Mouse (Mus musculus): ENCODE results near the gene Cetn4. TPM values are rescaled to one million over a fixed set of nuclear protein-coding genes. Genes with fewer than 3 reads are reported as not detected.

The Cetn4 gene
- polyA plus RNA-seq, 1 experiment from 2014 or later = 2.9 TPM

GRCm38 (mm10) chr3:37268338-37268737, 44.2 kb downstream of the Cetn4 start:
- no peak for ATAC-seq (ENCODE audit: insufficient number of reproducible peaks, insufficient read depth, low FRiP score, low TSS enrichment)
- H3K4me2 ChIP-seq (replicated peaks) = no peak overlapping the region
- no peak overlapping the region for H3K9ac ChIP-seq
- H3K9me3 ChIP-seq = no peaks in the 10 kb centered on the region
- H3K4me3 ChIP-seq = no peak overlapping the region
- 85% methylated on average over 11 of the region's 11 CpGs for WGBS
- no peaks in the 10 kb centered on the region for H3K27me3 ChIP-seq
- no peaks in the 10 kb centered on the region for H3K4me1 ChIP-seq
- no peak overlapping the region for H3K27ac ChIP-seq
- no peaks in the 10 kb centered on the region for H3K36me3 ChIP-seq

GRCm38 (mm10) chr3:37259331-37259999, 53.0 kb downstream of the Cetn4 start:
- no peak overlapping the region for H3K4me3 ChIP-seq
- no peaks in the 10 kb centered on the region for H3K27me3 ChIP-seq
- no peak for ATAC-seq (ENCODE audit: insufficient number of reproducible peaks, insufficient read depth, low FRiP score, low TSS enrichment)
- 65% methylated on average over 10 of the region's 10 CpGs for WGBS
- H3K4me2 ChIP-seq (replicated peaks) = no peak overlapping the region
- H3K27ac ChIP-seq = no peak overlapping the region
- no peak overlapping the region for H3K9ac ChIP-seq
- H3K36me3 ChIP-seq = no peaks in the 10 kb centered on the region
- no peaks in the 10 kb centered on the region for H3K4me1 ChIP-seq
- no peaks in the 10 kb centered on the region for H3K9me3 ChIP-seq

DNA sequence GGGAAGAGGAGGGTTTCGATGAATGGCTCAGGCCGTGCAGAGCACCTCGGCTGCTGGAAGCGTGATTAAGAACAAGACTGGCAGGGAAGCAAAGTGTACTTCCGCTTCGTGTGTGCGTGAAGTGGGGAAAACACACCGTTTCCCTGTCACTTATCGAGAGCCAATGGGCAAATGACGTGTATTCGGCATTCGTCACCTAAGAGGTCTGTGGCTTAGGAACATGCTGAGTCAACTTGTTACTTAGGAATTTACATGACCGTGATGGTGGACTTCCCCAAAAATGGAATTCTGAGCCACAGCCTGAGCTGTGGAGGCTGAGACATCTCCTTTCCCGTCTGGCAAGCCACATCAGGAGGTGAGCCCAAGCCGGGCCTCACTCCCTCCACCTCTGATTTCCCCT, 54.7 kb downstream of the Cetn4 start:
- WGBS = 85% methylated on average over 15 of the region's 15 CpGs
- Histone ChIP-seq H3K9ac (no peak overlapping the region), H3K36me3 (no peaks in the 10 kb centered on the region), H3K4me2 (replicated peaks) (no peak overlapping the region), H3K27ac (no peak overlapping the region), H3K27me3 (no peaks in the 10 kb centered on the region), H3K4me1 (no peaks in the 10 kb centered on the region), H3K4me3 (no peak overlapping the region), H3K9me3 (no peaks in the 10 kb centered on the region)
- ATAC-seq (ENCODE audit: insufficient number of reproducible peaks, insufficient read depth, low FRiP score, low TSS enrichment) = no peak

Other genes starting within 250 kb of the Cetn4 start
- gene Adad1, start 249.2 kb downstream of the Cetn4 start, polyA plus RNA-seq (2016; fragmentation: Nextera tagmentation; extraction: Ambion mirVana) = 0.70 and 1.2 TPM in 2 replicates
- gene Il2, start 186.7 kb downstream of the Cetn4 start, polyA plus RNA-seq (2016; fragmentation: Nextera tagmentation; extraction: Ambion mirVana) = 0.56 and 0.60 TPM in 2 replicates
- not detected in 2 replicates for gene Il21, start 80.1 kb downstream of the Cetn4 start, polyA plus RNA-seq (2016; fragmentation: Nextera tagmentation; extraction: Ambion mirVana)
- gene Bbs12, start 154 bp downstream of the Cetn4 start, polyA plus RNA-seq (2016; fragmentation: Nextera tagmentation; extraction: Ambion mirVana) = 8.4 and 9.4 TPM in 2 replicates
- gene Fgf2, start 35.6 kb upstream of the Cetn4 start, polyA plus RNA-seq (2016; fragmentation: Nextera tagmentation; extraction: Ambion mirVana) = 2.4 and 3.3 TPM in 2 replicates
- 50.0 and 50.7 TPM in 2 replicates for gene Spata5, start 107.2 kb upstream of the Cetn4 start, polyA plus RNA-seq (2016; fragmentation: Nextera tagmentation; extraction: Ambion mirVana)
- 4.7 and 4.9 TPM in 2 replicates for gene Nudt6, start 107.5 kb upstream of the Cetn4 start, polyA plus RNA-seq (2016; fragmentation: Nextera tagmentation; extraction: Ambion mirVana)